Mouse (Mus musculus): Measurements from ENCODE around the gene Bax. TPM values are rescaled to one million over a fixed set of nuclear protein-coding genes. Genes with fewer than 3 reads are reported as not detected.

Gene Bax
- 57.1 and 105 TPM in 2 replicates for polyA plus RNA-seq (2012; rRNA removed)

GRCm38 (mm10) chr7:45466283-45467089, at the start of gene Bax:
Gene Bax (minus strand): TSS chr7:45466898.
- H3K36me3 ChIP-seq (ENCODE audit: control insufficient read depth, insufficient read depth, low read length) = peaks cover 13% of the 10 kb centered on the region
- peaks cover 3% of the 10 kb centered on the region for H3K4me1 ChIP-seq (ENCODE audit: control insufficient read depth, insufficient read depth, insufficient read length, low read length)
- TF ChIP-seq POLR2A (IDR thresholded peaks at IDR 0.05; ENCODE audit: low read depth, low read length) = peak; percentile 66
- no peak for TF ChIP-seq CTCF (IDR thresholded peaks at IDR 0.05; ENCODE audit: extremely low read depth, insufficient read length, insufficient replicate concordance, low read depth, low read length)
- H3K27ac ChIP-seq (ENCODE audit: insufficient read depth, low read depth, low read length) = no peak within 1 kb of the TSS
- WGBS = under 1% methylated on average over 56 of the region's 58 CpGs
- H3K27me3 ChIP-seq (ENCODE audit: control insufficient read depth, insufficient read depth, low read length) = no peaks in the 10 kb centered on the region
- H3K4me3 ChIP-seq (ENCODE audit: low read depth, low read length) = peak within 1 kb of the TSS; percentile 81

DNA sequence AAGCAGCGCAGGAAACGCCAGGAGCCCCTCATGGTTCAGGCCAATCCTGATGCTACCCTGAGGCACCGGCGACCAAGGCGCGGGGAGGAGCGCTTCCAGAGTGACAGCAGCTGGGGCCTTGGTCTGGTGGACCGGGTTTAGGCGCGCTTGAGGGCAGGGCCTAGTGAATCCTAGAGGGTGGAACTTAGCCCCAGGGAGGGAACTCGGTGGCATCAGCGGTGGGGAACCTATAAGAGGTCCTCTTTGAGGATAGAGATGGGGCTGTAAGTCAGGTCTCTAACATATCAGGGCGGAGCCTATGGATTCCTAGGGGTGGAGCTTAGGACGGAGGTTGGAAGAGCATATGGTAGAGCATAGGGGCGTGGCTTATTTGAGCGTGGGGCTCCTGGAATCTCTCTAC, 48.7 kb upstream of the Bax start:
- no peaks in the 10 kb centered on the region for H3K27me3 ChIP-seq (ENCODE audit: control insufficient read depth, insufficient read depth, low read length)
- TF ChIP-seq CTCF (IDR thresholded peaks at IDR 0.05; ENCODE audit: extremely low read depth, insufficient read length, insufficient replicate concordance, low read depth, low read length) (no peak), POLR2A (IDR thresholded peaks at IDR 0.05; ENCODE audit: low read depth, low read length) (no peak)
- H3K4me1 ChIP-seq (ENCODE audit: control insufficient read depth, insufficient read depth, insufficient read length, low read length) = 0 out of 2 replicates have a peak, but pooled peaks cover 3% of the 10 kb centered on the region
- H3K27ac ChIP-seq (ENCODE audit: insufficient read depth, low read depth, low read length) = no peak overlapping the region
- 59% methylated on average over 16 of the region's 16 CpGs for WGBS
- H3K36me3 ChIP-seq (ENCODE audit: control insufficient read depth, insufficient read depth, low read length) = no peaks in the 10 kb centered on the region
- H3K4me3 ChIP-seq (ENCODE audit: low read depth, low read length) = no peak overlapping the region

- Histone ChIP-seq H3K4me3 (ENCODE audit: low read depth, low read length) (no peak overlapping the region), H3K4me1 (ENCODE audit: control insufficient read depth, insufficient read depth, insufficient read length, low read length) (peaks cover 2% of the 10 kb centered on the region; the same call in 1 of the 2 replicates), H3K36me3 (ENCODE audit: control insufficient read depth, insufficient read depth, low read length) (no peaks in the 10 kb centered on the region), H3K27ac (ENCODE audit: insufficient read depth, low read depth, low read length) (no peak overlapping the region), H3K27me3 (ENCODE audit: control insufficient read depth, insufficient read depth, low read length) (no peaks in the 10 kb centered on the region)
- TF ChIP-seq POLR2A (IDR thresholded peaks at IDR 0.05; ENCODE audit: low read depth, low read length) (no peak), CTCF (IDR thresholded peaks at IDR 0.05; ENCODE audit: extremely low read depth, insufficient read length, insufficient replicate concordance, low read depth, low read length) (no peak)
- 89% methylated on average over 7 of the region's 7 CpGs for WGBS
These were observed 47.7 kb upstream of the Bax start for GRCm38 (mm10) chr7:45514411-45514810.

DNA sequence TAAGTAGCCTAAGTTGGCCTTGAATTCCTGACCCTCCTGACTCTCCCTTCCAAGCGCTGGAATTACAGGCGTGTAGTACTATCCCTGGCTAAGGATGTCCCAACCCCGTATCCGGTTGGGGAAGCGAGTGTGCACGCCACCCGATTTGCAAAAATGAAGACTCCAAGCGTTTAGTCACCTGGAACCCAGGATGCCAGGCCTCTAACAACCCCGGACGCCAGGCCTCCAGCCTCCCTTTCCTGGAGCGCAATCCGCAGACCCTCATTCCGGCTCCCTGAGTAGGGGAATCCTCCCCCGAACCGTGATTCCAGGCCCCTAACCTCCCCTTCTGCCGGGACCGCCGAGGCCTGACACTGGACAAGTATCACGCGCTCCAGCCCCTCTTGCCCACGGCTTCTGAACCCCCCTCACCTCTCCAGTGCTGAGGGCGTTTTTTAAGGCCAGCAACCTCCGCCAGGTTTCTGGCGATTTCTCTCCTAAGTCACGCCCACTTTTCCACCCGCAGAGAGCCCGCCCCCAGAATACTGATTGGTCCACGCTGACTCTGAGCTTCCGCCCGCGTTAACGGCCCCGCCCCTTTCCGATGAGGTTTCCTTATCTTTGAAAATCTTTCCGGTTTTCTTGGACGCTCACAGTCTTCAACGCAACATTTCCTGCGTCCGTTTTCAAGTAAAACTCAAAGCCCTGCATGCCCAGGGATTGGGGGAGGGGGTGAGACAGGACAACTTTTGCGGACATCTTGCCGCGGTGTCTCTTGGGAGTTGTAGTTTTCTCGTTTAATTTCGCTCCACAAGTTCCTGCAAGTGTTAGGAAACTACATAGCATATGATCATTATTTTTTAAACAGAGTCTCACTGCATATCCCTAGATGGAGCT, 43.5 kb upstream of the Bax start, which contains the start of gene Nucb1:
Gene Nucb1, minus strand, starts transcription at position 495 of the 876 bp plus-strand sequence.
- Histone ChIP-seq H3K4me3 (ENCODE audit: low read depth, low read length) (peak within 1 kb of the TSS; percentile 82), H3K27me3 (ENCODE audit: control insufficient read depth, insufficient read depth, low read length) (no peaks in the 10 kb centered on the region), H3K36me3 (ENCODE audit: control insufficient read depth, insufficient read depth, low read length) (peaks cover 10% of the 10 kb centered on the region), H3K4me1 (ENCODE audit: control insufficient read depth, insufficient read depth, insufficient read length, low read length) (peaks cover 10% of the 10 kb centered on the region; the same call in 1 of the 2 replicates), H3K27ac (ENCODE audit: insufficient read depth, low read depth, low read length) (peak within 1 kb of the TSS; percentile 72)
- WGBS = under 1% methylated on average over 44 of the region's 44 CpGs
- TF ChIP-seq CTCF (IDR thresholded peaks at IDR 0.05; ENCODE audit: extremely low read depth, insufficient read length, insufficient replicate concordance, low read depth, low read length) (peak; percentile 11; the same call in 1 of the 2 replicates), POLR2A (IDR thresholded peaks at IDR 0.05; ENCODE audit: low read depth, low read length) (peak; percentile 85)

GRCm38 (mm10) chr7:45509181-45509882, 42.6 kb upstream of the Bax start:
- WGBS = 5% methylated on average over 19 of the region's 19 CpGs
- peak overlapping the region; percentile 82 for H3K4me3 ChIP-seq (ENCODE audit: low read depth, low read length)
- peaks cover 10% of the 10 kb centered on the region; the same call in 1 of the 2 replicates for H3K4me1 ChIP-seq (ENCODE audit: control insufficient read depth, insufficient read depth, insufficient read length, low read length)

DNA sequence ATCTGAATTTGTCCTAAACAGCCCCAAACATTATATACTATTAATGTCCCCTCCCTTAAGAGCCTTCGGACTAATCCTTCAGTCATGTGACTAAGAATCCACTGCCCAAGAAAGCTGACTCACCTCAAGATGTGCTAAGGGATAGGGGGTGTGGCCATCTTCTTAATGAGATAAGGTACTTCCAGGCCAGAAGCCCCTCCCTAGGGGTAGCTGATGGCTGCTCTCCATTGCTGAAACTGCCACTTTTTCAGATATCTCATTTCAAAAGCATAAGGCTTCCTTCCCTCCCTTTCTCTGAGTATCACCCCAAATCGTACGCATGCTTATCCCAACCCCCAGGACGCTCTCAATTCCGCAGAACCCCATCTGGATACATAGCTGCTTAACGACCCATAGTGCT, 41.9 kb upstream of the Bax start:
- Histone ChIP-seq H3K4me1 (ENCODE audit: control insufficient read depth, insufficient read depth, insufficient read length, low read length) (peaks cover 10% of the 10 kb centered on the region; the same call in 1 of the 2 replicates), H3K4me3 (ENCODE audit: low read depth, low read length) (peak overlapping the region; percentile 82; the same call in 1 of the 2 replicates), H3K36me3 (ENCODE audit: control insufficient read depth, insufficient read depth, low read length) (peaks cover 10% of the 10 kb centered on the region), H3K27ac (ENCODE audit: insufficient read depth, low read depth, low read length) (peak overlapping the region; percentile 72), H3K27me3 (ENCODE audit: control insufficient read depth, insufficient read depth, low read length) (no peaks in the 10 kb centered on the region)
- no peak for TF ChIP-seq POLR2A (IDR thresholded peaks at IDR 0.05; ENCODE audit: low read depth, low read length)
- TF ChIP-seq CTCF (IDR thresholded peaks at IDR 0.05; ENCODE audit: extremely low read depth, insufficient read length, insufficient replicate concordance, low read depth, low read length) = no peak
- WGBS = 52% methylated on average over 6 of the region's 6 CpGs

More at GRCm38 (mm10) chr7:45509181-45509882, 42.6 kb upstream of the Bax start:
- H3K27ac ChIP-seq (ENCODE audit: insufficient read depth, low read depth, low read length) = peak overlapping the region; percentile 72
- H3K36me3 ChIP-seq (ENCODE audit: control insufficient read depth, insufficient read depth, low read length) = peaks cover 10% of the 10 kb centered on the region
- no peaks in the 10 kb centered on the region for H3K27me3 ChIP-seq (ENCODE audit: control insufficient read depth, insufficient read depth, low read length)
- TF ChIP-seq POLR2A (IDR thresholded peaks at IDR 0.05; ENCODE audit: low read depth, low read length) (no peak), CTCF (IDR thresholded peaks at IDR 0.05; ENCODE audit: extremely low read depth, insufficient read length, insufficient replicate concordance, low read depth, low read length) (no peak)
